Mouse (Mus musculus): ENCODE data around the gene Igfbp4. TPM values are rescaled to one million over a fixed set of nuclear protein-coding genes. Genes with fewer than 3 reads are reported as not detected.
A peak's percentile ranks its signal among the peaks of the same experiment; 100 is the strongest.

Gene Igfbp4
- polyA plus RNA-seq, 1 experiment from 2014 or later: 494 TPM

DNA sequence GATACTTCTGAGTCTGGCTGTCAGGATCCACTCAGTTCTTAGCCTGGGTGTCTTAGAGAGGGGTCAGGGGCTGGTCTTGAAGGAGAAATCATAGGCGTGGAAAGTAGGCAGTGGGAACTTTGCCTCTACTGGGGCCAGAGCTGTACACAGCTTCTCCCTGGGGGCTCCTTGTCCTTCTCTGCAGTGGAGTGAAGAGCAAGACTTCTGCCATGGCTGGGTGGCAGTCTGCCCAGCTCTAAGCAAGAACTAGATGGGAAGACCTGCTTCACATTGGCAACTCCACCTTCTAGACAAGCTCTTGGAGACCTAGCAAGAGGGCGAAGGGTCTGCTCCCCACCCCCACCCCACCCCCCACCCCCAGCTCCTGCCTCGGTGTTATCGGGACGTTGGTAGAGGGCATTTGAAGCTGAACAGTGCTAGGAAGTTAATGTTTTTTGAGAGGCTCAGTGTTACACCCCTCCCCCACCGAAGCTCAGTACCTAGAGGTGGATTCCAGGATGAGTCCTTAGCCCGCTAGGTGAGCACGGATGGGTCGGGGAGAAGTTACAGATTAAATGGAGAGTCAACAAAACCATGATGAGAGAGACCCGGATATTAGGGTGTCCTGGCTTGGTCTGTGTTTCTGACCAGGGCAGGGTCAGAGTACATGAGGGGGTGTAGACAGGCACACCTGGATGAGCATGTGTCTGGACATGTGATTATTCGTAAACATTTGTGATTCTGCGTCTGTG is 4.3 kb downstream of the Igfbp4 start:
- H3K27me3 ChIP-seq (ENCODE audit: control insufficient read depth, insufficient read depth, low read length): no peaks in the 10 kb centered on the region
- H3K9me3 ChIP-seq (ENCODE audit: control insufficient read depth, low read depth, low read length): no peaks in the 10 kb centered on the region
- H3K4me1 ChIP-seq (ENCODE audit: control insufficient read depth, insufficient read depth, low read length): peaks cover 45% of the 10 kb centered on the region
- peak overlapping the region; percentile 82 for H3K27ac ChIP-seq (ENCODE audit: low read length)
- no peak overlapping the region; the same call in 1 of the 2 replicates for H3K9ac ChIP-seq (replicated peaks; ENCODE audit: low read depth, low read length)
- no peak overlapping the region for H3K4me3 ChIP-seq (ENCODE audit: low read depth, low read length)
- peaks cover 28% of the 10 kb centered on the region for H3K36me3 ChIP-seq (ENCODE audit: control insufficient read depth, insufficient read depth, low read length)
- peak overlapping the region; percentile 37 for H3K4me2 ChIP-seq (replicated peaks; ENCODE audit: low read depth, low read length)
- ATAC-seq (ENCODE audit: insufficient number of reproducible peaks, insufficient read depth, low FRiP score, low read depth): no peak
- 58% methylated on average over 12 of the region's 12 CpGs for WGBS

DNA sequence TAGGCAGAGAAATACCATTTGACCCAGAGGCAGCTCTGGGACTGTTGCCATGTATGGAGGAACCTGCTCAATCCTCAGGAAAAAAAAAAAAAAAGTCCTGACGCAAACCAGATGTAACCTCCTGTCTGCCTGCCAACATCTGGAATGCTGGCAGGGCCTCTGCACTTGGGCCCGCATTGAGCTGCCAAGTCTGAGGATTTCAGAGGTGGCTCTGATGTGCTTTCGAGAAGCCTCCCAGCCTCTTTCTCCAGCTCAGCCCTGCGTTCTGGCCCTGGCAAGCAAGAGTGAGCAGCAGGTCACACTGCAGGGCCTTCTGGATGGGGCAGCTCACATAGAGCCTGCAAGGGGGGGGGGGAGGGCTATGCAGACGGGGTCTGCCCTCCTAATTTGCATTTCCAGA is 6.1 kb downstream of the Igfbp4 start:
- H3K36me3 ChIP-seq (ENCODE audit: control insufficient read depth, insufficient read depth, low read length): peaks cover 45% of the 10 kb centered on the region
- no peaks in the 10 kb centered on the region for H3K9me3 ChIP-seq (ENCODE audit: control insufficient read depth, low read depth, low read length)
- H3K4me2 ChIP-seq (replicated peaks; ENCODE audit: low read depth, low read length): peak overlapping the region; percentile 37
- no peak overlapping the region for H3K9ac ChIP-seq (replicated peaks; ENCODE audit: low read depth, low read length)
- peak overlapping the region; percentile 82 for H3K27ac ChIP-seq (ENCODE audit: low read length)
- peaks cover 45% of the 10 kb centered on the region for H3K4me1 ChIP-seq (ENCODE audit: control insufficient read depth, insufficient read depth, low read length)
- no peaks in the 10 kb centered on the region for H3K27me3 ChIP-seq (ENCODE audit: control insufficient read depth, insufficient read depth, low read length)
- WGBS: 21% methylated on average over 5 of the region's 5 CpGs
- H3K4me3 ChIP-seq (ENCODE audit: low read depth, low read length): no peak overlapping the region
- 0 out of 2 replicates have a peak, but pooled peaks have one; percentile 12 for ATAC-seq (ENCODE audit: insufficient number of reproducible peaks, insufficient read depth, low FRiP score, low read depth)

DNA sequence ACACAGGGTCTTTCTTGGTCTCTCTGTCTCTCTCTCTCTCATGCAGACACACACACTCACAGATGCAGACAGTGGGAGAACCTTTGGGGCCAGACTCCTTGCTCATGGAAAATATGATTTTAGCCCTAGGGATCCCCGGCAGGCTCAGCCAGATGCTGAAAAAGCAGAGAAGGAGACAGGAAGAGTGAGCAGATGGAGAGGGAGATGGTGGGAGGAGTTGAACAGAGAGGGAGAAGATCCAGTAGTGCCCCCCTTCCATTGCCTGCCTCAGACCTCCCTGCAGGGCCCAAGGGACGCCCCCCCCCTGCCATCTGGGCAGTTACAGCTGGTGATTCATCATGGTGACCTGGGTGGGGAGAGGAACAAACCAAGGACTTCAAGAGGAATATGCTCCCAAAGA is 6.6 kb downstream of the Igfbp4 start:
- Histone ChIP-seq H3K36me3 (ENCODE audit: control insufficient read depth, insufficient read depth, low read length) (peaks cover 47% of the 10 kb centered on the region), H3K27ac (ENCODE audit: low read length) (peak overlapping the region; percentile 82), H3K9ac (replicated peaks; ENCODE audit: low read depth, low read length) (no peak overlapping the region), H3K4me2 (replicated peaks; ENCODE audit: low read depth, low read length) (peak overlapping the region; percentile 37), H3K4me1 (ENCODE audit: control insufficient read depth, insufficient read depth, low read length) (peaks cover 45% of the 10 kb centered on the region), H3K27me3 (ENCODE audit: control insufficient read depth, insufficient read depth, low read length) (no peaks in the 10 kb centered on the region), H3K4me3 (ENCODE audit: low read depth, low read length) (no peak overlapping the region), H3K9me3 (ENCODE audit: control insufficient read depth, low read depth, low read length) (no peaks in the 10 kb centered on the region)
- ATAC-seq (ENCODE audit: insufficient number of reproducible peaks, insufficient read depth, low FRiP score, low read depth): peak; percentile 43; the same call in 1 of the 2 replicates
- 55% methylated on average over 2 of the region's 2 CpGs for WGBS

DNA sequence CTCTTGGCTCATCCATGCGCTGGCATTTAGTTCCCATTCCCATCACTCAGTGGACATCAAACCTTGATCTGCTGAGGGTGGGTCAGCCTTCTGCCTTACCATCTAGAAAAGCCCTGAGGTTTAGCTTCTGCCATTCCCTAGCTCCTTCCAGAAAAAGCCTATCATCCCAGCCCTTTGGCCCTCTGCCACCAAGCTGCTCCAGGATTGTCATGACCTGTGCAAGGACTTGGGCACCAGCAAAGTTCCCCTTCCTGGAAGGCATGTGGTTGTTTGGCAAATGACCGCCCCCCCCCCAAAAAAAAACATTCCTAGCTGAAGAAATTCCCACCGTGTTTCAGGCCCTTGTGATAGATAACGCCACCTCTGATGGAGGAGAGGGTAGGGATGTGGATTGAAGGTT is 14.1 kb downstream of the Igfbp4 start:
- Histone ChIP-seq H3K36me3 (ENCODE audit: control insufficient read depth, insufficient read depth, low read length) (peaks cover 23% of the 10 kb centered on the region), H3K9ac (replicated peaks; ENCODE audit: low read depth, low read length) (no peak overlapping the region), H3K4me1 (ENCODE audit: control insufficient read depth, insufficient read depth, low read length) (peaks cover 13% of the 10 kb centered on the region), H3K4me2 (replicated peaks; ENCODE audit: low read depth, low read length) (no peak overlapping the region), H3K27ac (ENCODE audit: low read length) (peak overlapping the region; percentile 55; the same call in 1 of the 2 replicates), H3K4me3 (ENCODE audit: low read depth, low read length) (no peak overlapping the region), H3K27me3 (ENCODE audit: control insufficient read depth, insufficient read depth, low read length) (no peaks in the 10 kb centered on the region), H3K9me3 (ENCODE audit: control insufficient read depth, low read depth, low read length) (no peaks in the 10 kb centered on the region)
- ATAC-seq (ENCODE audit: insufficient number of reproducible peaks, insufficient read depth, low FRiP score, low read depth): no peak
- 49% methylated on average over 4 of the region's 4 CpGs for WGBS

DNA sequence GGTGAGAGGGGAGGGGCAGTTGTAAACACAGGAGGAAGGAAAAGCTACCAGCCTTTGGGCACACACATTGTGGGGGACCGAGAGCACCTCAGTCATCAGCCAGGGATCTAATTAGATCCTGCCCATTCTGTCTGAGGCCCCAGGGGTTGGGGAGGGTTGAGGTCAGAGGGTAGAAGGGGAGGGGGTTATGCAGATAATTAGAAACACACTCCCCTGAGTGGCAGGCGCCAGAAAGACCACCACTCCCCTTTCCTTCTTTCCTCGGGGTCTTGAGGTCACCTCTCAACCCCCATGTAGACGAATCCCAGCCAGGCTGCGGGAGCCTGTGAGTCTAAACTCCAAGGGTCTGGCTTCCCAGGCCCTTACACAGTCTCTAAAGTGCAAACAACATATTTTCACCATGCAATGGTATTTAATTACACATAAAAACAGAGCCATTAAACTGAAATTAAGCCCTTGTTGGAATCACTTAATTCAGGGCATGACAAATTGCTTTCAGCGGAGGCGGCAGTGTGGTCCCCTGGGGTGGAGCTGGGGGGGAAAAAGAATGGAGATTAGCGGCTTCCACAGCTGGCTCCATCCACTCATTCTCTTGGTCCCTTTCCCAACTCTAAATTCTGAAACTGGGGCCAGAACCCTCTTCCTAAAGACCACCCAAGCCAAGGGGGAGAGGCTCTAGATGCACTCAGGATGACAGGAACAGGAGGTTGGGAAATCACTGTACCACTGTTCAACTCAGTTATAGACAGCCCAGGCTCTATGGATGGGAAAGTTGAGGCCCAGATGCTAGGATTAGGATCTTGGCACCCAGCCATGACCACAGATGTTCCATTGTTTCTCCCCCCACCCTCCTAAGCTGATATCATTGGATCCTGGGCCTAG is 14.8 kb downstream of the Igfbp4 start:
- WGBS: 11% methylated on average over 8 of the region's 8 CpGs
- peak; percentile 68; the same call in 1 of the 2 replicates for ATAC-seq (ENCODE audit: insufficient number of reproducible peaks, insufficient read depth, low FRiP score, low read depth)
- no peak overlapping the region for H3K4me2 ChIP-seq (replicated peaks; ENCODE audit: low read depth, low read length)
- no peak overlapping the region for H3K4me3 ChIP-seq (ENCODE audit: low read depth, low read length)
- H3K27ac ChIP-seq (ENCODE audit: low read length): peak overlapping the region; percentile 55
- H3K4me1 ChIP-seq (ENCODE audit: control insufficient read depth, insufficient read depth, low read length): peaks cover 15% of the 10 kb centered on the region
- peaks cover 19% of the 10 kb centered on the region for H3K36me3 ChIP-seq (ENCODE audit: control insufficient read depth, insufficient read depth, low read length)
- no peaks in the 10 kb centered on the region for H3K9me3 ChIP-seq (ENCODE audit: control insufficient read depth, low read depth, low read length)
- no peaks in the 10 kb centered on the region for H3K27me3 ChIP-seq (ENCODE audit: control insufficient read depth, insufficient read depth, low read length)
- H3K9ac ChIP-seq (replicated peaks; ENCODE audit: low read depth, low read length): no peak overlapping the region

DNA sequence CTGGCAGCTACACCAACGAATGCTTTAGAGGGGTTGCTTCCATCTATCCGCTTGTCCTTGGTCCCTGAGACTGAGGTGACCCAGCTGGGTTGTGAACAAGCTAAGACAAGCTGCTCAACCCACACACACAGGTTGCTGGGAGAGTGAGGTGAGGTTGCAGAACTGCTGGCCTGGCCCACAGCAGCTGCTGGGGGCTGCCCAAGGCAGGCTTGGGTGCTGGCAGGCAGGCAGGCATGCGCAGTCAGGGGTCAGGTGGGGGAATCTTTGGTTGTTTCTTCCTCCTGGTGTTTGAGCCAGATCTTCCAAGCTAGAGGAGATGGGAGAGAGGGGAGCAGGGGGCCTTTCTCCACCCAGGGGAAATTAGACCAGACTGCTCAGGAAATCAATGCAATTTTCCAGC is 19.4 kb downstream of the Igfbp4 start:
- ATAC-seq (ENCODE audit: insufficient number of reproducible peaks, insufficient read depth, low FRiP score, low read depth): no peak
- Histone ChIP-seq H3K4me3 (ENCODE audit: low read depth, low read length) (no peak overlapping the region), H3K4me2 (replicated peaks; ENCODE audit: low read depth, low read length) (no peak overlapping the region), H3K9me3 (ENCODE audit: control insufficient read depth, low read depth, low read length) (no peaks in the 10 kb centered on the region), H3K36me3 (ENCODE audit: control insufficient read depth, insufficient read depth, low read length) (no peaks in the 10 kb centered on the region), H3K27ac (ENCODE audit: low read length) (peak overlapping the region; percentile 16; the same call in 1 of the 2 replicates), H3K4me1 (ENCODE audit: control insufficient read depth, insufficient read depth, low read length) (peaks cover 7% of the 10 kb centered on the region), H3K27me3 (ENCODE audit: control insufficient read depth, insufficient read depth, low read length) (no peaks in the 10 kb centered on the region), H3K9ac (replicated peaks; ENCODE audit: low read depth, low read length) (no peak overlapping the region)
- WGBS: 66% methylated on average over 3 of the region's 3 CpGs

DNA sequence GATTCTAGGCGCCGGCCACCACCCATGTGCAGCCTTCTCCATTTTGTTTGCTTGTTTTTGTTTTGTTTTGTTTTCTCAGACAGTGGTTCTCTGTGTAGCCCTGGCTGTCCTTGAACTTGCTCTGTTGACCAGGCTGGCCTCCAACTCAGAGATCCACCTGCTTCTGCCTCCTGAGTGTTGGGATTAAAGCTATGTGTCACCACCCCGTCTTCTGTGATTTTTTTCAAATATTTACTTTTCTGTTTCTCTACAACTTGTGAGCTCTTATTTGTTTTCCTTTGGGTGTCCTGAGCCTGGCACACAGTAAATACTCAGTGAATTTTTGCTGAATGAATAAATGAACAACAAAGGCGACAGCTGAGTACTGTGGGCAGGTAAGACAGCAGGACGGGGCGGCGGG is 21.6 kb downstream of the Igfbp4 start:
- ATAC-seq (ENCODE audit: insufficient number of reproducible peaks, insufficient read depth, low FRiP score, low read depth): no peak
- 78% methylated on average over 7 of the region's 7 CpGs for WGBS
- H3K27me3 ChIP-seq (ENCODE audit: control insufficient read depth, insufficient read depth, low read length): no peaks in the 10 kb centered on the region

DNA sequence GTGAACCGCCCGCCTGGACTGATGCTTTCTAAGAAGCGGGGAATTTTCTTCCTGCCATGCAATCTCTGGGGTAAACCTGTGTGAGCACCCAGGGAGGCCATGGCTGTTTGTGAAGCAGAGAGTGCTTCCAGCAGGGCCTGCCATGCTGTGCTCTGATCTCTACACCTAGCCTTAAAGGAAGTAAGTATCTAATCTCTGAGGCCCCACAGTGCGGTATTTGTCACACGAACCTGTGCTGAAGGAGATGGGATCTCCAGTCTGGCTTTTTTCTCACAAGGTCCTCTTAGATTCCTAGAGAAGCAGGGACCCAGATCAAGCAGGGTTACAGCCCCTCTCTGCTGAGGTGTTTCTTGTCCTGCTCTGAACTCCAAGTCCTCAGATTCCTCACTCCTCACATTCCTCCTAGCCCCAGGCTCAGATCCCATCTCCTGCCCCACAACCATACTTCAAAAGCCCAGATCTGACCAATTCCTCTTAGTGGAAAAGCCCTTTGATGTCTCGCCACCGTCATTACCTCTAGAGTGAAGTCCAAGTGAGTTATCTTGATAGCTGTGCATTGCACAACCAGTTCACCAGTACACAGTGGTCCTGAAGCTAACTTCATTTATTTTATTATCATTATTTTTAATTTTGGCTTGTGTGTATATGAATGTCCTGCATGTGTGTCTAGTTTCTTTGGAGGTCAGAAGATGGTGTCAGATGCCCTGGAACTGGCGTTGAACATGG is 22.5 kb downstream of the Igfbp4 start:
- H3K4me3 ChIP-seq (ENCODE audit: low read depth, low read length): no peak overlapping the region
- no peak for ATAC-seq (ENCODE audit: insufficient number of reproducible peaks, insufficient read depth, low FRiP score, low read depth)
- 39% methylated on average over 8 of the region's 8 CpGs for WGBS

More for the DNA sequence above, 21.6 kb downstream of the Igfbp4 start:
- H3K4me2 ChIP-seq (replicated peaks; ENCODE audit: low read depth, low read length): no peak overlapping the region
- H3K4me3 ChIP-seq (ENCODE audit: low read depth, low read length): no peak overlapping the region
- H3K27ac ChIP-seq (ENCODE audit: low read length): no peak overlapping the region
- H3K4me1 ChIP-seq (ENCODE audit: control insufficient read depth, insufficient read depth, low read length): peaks cover 9% of the 10 kb centered on the region; the same call in 1 of the 2 replicates
- no peak overlapping the region for H3K9ac ChIP-seq (replicated peaks; ENCODE audit: low read depth, low read length)
- H3K9me3 ChIP-seq (ENCODE audit: control insufficient read depth, low read depth, low read length): no peaks in the 10 kb centered on the region
- no peaks in the 10 kb centered on the region for H3K36me3 ChIP-seq (ENCODE audit: control insufficient read depth, insufficient read depth, low read length)

More for the DNA sequence above, 22.5 kb downstream of the Igfbp4 start:
- no peak overlapping the region for H3K4me2 ChIP-seq (replicated peaks; ENCODE audit: low read depth, low read length)
- no peak overlapping the region for H3K27ac ChIP-seq (ENCODE audit: low read length)
- no peak overlapping the region for H3K9ac ChIP-seq (replicated peaks; ENCODE audit: low read depth, low read length)
- H3K36me3 ChIP-seq (ENCODE audit: control insufficient read depth, insufficient read depth, low read length): no peaks in the 10 kb centered on the region
- H3K27me3 ChIP-seq (ENCODE audit: control insufficient read depth, insufficient read depth, low read length): no peaks in the 10 kb centered on the region
- H3K9me3 ChIP-seq (ENCODE audit: control insufficient read depth, low read depth, low read length): no peaks in the 10 kb centered on the region
- H3K4me1 ChIP-seq (ENCODE audit: control insufficient read depth, insufficient read depth, low read length): peaks cover 9% of the 10 kb centered on the region; the same call in 1 of the 2 replicates
